Mouse (Mus musculus) frontal cortex, postnatal 25 days (tissue): ENCODE data around the gene Psmb6.
"Not testable (repeated sequence)": the region's sequence is repeated elsewhere in the genome, so short reads cannot be mapped to it uniquely, and the experiment has no call there.

Experiments used
- DNase-seq, 2 experiments: peaks; one replicate each; pipeline ENCODE4 v3.0.0; 2022; ENCODE audit warnings: low spot score in 2 of 2

Gene Psmb6

DNA sequence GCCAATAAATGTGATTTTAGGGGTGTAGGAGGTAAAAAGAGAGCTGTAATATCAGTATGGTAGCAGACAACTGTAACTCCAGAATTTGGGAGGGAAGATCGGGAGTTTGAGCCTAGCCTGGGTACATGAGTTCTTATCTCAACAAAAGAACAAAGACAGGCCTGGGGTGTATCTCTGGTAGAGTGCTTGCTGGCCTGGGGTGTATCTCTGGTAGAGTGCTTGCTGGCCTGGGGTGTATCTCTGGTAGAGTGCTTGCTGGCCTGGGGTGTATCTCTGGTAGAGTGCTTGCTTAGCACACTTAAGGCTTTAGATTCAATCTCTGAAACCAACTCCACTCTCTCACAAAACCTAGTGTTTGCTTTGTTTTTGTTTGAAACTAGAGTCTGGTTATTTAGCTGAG, 45.4 kb downstream of the Psmb6 start:
- not testable (repeated sequence) for DNase-seq

DNA sequence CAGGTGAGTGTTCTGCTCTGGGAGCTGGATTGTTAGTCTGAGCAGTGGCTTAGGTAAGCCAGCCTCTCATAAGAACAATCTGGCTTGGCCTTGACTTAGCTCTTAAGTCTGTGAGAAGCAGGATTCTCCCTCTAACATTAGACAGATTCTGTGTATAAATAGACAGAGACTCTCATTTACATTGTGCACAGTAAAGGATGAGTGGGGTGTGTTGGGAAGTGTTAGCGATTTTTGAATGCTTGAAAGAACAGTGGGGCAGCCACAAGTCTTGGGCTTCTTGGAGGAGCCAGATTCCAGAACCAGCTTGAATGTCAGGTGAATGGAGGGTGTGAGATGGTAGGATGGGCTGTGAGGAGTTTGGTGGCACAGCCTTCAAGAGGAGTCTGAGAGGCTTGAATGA, 46.5 kb downstream of the Psmb6 start:
- DNase-seq = no peak

DNA sequence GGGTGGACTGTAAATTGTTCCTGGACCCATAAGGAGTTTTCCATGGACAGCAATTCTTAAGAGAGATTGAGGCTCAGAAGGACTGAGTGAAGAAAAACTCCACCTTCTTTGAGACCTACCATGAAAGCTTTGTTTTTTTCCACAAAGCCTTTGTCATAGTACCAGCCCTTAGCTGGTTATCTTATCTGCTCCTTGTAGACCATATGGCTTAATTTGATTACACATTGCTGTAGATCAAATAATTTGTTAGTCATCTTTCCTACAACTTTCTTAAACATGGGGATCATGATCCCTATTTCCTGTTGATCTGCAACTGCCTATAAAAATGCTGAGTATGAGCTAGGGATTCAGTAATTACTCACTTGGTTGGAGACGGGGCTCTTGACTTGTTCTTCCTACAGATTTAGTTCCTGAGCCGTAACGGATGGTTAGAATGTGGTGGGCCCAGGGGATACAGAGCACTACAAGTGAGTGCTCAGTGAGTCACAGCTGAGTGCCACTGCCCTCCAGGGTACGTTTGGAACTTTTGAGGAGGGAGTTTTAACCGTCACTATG, 47.3 kb downstream of the Psmb6 start:
- DNase-seq = no peak

DNA sequence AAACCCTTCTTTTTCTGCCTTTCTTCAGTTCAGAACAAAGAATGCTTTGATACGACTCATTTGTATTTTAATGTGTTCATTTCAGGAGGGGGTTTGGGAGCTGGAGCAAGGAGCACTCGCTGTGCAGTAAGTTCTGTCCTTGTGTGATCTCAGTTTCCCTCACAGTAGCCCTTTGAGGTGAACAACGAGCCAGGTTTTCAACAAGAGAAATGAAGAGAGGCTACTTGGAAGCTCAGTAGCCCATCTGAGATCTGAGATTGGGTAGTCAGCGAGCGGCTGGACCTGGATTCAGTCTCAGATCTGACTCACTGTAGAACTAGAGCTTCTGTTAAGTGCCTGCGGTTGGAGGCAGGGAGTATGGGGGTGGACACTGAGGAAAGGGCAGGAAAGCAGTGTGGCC, 48.7 kb downstream of the Psmb6 start:
- DNase-seq = no peak

DNA sequence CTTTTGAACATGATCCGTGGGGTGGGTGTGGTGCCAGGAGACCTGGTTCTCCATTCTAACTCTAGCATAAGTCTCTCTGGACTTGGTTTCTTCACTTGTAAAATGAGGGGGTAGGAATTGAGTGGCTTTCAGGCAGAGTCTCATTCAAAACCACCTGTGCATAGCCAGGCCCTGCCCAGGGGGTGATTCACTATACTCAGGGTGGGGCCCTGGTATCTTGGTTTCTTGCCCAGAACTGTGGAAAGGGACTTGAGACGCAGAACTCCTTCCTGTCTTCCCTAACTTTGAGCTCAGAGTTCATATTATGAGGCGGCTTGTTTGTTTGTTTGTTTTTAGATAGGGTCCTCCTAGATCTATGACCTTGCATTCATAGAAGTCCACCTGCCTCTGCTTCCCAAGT, 52.0 kb downstream of the Psmb6 start:
- no peak for DNase-seq
